Mouse (Mus musculus) cerebellum, postnatal 4 days (tissue): ENCODE measurements around the gene Spata32.

ENCODE experiments used
- DNase-seq, 2 experiments: peaks; one replicate each; pipeline ENCODE4 v3.0.0; 2022; ENCODE audit warnings: low spot score in 2 of 2, mixed read lengths in 1 of 2

Spata32 gene

GRCm38 (mm10) chr11:103174411-103174832 is 43.8 kb downstream of the Spata32 start:
- no peak for DNase-seq

DNA sequence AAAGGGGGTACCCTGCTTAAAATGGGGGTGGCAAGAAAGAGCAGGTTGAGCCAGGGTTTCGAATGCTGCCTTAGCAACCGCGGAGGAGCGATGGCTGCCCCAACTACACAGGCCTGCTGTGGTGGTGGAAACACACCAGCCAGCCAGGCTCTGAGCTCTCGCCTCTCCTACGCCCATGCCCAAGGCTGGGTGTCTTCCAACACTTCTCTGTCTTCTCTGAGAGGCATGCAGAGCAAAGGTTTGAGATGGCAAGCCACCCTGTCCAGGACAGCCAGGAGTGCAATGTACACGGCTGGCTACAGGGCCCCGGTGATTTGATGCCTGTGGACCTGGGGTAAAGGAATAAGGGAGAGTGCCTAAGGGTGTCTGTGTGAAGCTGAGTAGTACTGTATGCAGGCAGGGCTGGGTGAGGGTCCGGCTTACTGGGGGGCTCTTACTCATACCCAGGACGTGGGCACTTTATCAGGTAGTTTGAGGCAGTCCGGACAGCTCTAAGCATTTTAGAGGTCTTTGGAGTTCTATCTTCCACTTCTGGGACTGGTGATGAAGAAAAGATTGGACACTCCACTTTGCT is 44.4 kb downstream of the Spata32 start:
- DNase-seq = no peak

DNA sequence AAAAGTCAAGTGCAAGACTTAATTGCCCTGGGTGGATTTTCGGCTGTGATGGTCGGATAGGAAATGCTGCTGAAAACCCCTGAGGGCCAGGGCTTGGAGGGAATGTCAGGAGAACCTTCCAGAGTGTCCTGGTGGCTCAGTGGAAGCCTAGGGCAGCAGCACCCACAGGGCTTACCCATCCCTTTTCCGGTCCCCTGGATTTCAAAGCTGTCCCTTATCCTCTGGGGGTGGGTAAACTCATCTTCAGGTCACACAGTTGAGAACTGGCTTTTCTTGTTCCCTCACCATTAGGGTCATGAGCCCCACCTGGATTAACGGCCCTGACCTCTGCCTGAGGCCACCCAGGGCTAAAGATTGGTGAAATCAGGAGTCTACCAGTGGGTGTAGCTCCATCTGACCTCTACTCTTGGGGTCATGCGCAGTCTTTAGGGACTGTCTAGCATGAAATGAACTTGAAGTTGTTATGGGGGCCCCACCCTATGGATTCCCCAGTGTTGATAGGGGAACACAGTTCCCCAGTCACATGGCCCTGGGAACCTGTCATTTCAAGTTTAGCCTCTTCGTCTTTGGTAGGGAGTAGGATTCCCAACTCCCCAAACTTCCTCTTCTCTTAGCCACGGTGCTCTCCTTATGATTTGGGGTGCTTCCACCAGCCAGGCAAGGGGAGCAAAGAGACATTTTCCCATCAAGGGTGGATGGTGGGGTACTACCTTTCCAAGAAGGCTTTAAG is 45.0 kb downstream of the Spata32 start:
- DNase-seq = no peak

DNA sequence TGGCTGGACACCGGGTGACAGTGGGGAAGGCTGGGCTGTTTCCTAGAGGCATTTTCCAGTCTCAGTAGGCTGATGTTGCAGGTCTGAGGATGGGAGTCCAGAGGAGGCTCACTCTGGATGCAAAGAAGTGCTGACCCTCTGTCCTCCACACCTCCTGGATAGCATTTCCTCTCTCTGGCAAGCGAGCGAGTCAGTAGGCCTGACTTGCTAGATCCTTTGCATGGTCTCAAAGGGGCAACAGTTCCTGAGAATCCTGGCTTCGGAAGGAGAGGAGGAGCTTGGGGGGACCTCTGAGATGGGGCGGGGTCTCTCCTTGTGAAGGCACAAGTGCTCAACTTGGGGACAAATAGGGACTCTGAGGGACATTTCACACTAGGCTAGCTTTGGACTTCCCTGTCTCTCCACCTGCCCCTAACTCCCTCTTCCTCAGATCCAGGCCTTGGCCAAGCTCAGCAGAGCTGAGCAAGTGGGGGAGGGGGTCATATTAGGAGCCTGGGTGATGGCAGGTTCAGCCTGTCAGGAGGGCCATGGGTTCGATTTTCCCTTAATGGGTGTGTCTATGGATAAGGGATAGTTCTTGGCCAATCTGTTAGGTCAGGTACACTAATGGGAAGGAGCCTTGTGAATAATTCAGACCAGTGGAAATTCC is 45.7 kb downstream of the Spata32 start:
- no peak for DNase-seq

GRCm38 (mm10) chr11:103171703-103172391 is 46.4 kb downstream of the Spata32 start:
- no peak for DNase-seq

DNA sequence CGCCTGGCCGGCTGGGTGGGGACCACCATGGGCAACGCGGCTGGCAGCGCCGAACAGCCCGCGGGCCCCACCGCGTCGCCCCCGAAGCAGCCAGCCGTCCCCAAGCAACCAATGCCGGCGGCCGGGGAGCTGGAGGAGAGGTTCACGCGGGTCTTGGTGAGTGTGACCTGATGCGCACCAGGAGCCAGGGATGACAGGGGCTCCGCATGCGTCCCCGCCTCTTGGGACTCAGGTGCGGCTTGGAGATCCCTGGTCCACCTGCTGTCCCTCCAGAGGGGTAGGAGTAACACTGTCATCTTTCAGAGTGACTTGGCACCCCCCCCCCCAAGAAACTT is 47.0 kb downstream of the Spata32 start:
- no peak for DNase-seq

DNA sequence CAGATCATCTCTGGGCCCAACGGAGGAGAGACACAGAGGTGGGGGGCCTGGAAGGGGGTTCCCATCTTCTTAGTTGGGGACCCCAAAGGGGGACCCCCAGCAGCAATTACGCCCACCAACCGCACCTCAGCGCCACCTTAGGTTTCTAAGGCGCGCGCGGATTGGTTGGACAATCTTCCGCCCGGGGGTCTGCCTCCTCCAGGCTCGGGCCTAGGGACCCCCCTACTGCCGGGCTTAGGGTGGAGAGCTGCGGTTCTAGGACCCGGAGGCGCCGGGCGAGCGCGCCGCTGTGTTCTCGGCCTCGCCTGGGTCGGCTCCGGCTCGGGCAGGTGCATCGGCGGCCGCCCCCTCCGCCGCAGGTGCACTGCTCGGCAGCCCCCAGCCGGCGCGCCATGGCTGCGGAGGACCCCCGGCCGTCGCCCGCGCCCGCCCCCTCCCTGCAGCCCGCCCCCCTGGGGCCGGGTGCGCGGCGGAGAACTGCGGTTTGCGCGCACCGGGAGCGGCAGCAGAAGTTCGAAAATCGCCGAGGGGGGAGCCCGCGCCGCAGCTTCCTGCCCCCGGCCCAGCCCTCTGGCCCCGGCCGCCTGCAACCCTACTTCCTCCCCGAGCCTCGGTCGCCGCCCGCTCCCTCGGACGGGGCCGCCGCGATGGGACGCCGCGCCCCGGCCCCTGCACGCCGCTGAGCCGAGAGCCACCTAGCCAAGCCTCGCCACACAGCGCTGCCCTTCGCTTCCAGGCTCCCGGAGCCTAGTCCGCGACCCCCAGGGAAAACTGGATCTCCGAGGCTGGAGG is 47.5 kb downstream of the Spata32 start, which contains the start of gene Fmnl1:
Gene Fmnl1, plus strand, starts transcription at position 614 of the 792 bp plus-strand sequence.
- DNase-seq = peak in 1 of 2 experiments; percentile 42

DNA sequence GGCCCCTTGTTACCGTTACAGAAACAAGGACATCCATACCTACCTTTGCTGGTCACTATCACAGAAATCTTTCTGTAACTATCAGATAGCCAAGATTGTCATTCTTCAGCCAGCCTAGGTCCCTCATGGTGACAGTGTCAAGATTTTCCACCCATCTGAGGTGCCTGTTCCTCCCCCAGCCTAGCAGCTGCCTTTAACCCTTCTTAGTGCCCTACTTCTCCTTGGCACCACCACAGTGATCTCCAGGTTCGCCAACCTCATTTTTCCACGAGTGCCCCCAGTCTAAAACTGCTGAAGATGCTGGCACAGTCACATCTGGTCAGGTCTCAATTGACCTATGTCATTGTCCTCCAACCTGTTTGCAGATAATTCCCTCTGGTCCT is 48.1 kb downstream of the Spata32 start:
- no peak for DNase-seq

GRCm38 (mm10) chr11:103169664-103170063 is 48.6 kb downstream of the Spata32 start:
- no peak for DNase-seq

- peak in 1 of 2 experiments; percentile 70 for DNase-seq
These were observed 49.4 kb downstream of the Spata32 start for GRCm38 (mm10) chr11:103168690-103169390.

- no peak for DNase-seq
These were observed 53.8 kb downstream of the Spata32 start for GRCm38 (mm10) chr11:103164391-103164790.

GRCm38 (mm10) chr11:103162132-103162531 is 56.1 kb downstream of the Spata32 start:
- DNase-seq = no peak

DNA sequence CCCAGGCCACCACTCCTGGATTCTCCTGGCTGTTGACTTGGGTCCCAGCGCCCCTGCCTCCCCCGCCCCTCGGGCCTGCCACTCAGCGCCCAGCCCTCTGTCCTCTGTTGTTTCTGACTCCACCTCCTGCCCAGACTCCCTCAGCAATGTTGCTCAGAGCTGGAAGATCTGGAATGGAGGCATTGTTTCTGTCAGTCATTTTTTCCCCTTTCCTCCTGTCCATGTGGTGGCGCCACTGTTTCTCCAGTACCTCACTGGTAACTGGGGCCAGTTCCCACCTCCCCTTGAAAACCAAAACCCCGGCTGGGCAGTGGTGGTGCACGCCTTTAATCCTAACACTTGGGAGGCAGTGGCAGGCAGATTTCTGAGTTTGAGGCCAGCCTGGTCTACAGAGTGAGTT is 56.8 kb downstream of the Spata32 start:
- DNase-seq = no peak

DNA sequence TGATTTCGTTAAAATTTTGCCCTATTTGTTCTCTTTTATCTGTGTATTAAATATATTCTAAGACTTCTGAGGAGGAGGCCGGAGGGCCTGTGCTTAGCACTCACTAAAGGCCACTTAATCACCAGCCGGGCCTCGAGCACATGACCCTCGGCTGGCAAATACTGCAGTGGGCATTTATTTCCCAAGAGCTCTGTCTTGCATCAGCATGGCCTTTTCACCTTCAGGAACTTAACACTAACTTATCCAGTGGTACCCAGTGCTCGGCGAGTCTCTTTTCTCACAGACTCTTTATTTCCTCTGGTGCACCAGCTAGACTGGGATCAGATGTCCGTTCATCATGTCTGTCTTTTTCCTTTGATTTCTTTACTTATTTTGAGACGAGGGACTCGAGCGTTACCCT is 57.5 kb downstream of the Spata32 start:
- no peak for DNase-seq

DNA sequence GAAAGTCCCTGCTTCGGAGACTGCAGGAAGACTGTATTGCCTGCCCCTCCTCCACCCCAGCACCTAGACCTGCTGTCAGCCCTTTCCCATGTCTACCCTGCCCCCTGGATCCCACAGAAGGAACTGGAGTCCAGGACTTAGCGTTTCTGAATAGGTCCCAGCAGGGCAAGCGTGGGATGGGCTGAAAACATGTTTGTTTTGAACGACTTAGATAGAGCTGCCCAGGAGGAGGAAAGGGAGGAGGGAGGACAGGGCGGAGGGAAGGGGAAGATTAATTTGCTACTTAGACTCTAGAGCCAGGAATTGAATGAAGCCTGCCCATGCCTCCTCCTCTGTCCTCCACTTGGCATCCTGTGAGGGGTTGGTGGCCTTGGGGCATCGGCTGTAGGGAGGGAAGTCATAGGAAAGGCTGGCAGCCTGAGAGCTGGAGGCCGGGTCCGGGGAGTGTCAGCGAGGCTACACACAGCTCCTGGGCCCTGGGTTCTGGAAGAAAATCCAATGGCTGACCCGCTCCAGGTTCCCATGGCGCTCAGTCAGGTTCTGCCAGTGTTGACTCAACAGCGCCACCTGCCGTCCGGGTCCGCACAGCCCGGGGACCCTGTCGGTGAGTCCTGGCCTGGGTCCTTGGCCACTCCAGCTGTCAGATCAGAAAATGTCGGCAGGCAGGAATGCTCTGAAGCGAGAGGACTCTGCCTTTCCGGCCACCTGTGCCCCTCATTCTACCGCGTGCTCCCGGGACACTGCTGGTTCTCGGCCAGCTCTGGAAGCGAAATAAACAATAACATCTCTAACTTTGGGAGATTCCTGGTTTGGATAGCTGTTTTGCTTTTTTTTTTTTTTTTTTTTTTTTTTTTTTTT is 59.4 kb downstream of the Spata32 start:
- peak; percentile 96 to 98 for DNase-seq
